Mouse (Mus musculus) stomach, postnatal 0 days (tissue): ENCODE results near the gene Sdad1.

Source experiments
- CTCF ChIP-seq: IDR thresholded peaks from 2 replicates; pipeline ENCODE4 v1.5.1; 2016; ENCODE audit warnings: antibody characterized with exemption, low read depth, mild to moderate bottlenecking, moderate library complexity
- EP300 ChIP-seq: optimal IDR thresholded peaks from 2 replicates; pipeline ENCODE3; 2016; ENCODE audit warnings: antibody characterized with exemption

DNA sequence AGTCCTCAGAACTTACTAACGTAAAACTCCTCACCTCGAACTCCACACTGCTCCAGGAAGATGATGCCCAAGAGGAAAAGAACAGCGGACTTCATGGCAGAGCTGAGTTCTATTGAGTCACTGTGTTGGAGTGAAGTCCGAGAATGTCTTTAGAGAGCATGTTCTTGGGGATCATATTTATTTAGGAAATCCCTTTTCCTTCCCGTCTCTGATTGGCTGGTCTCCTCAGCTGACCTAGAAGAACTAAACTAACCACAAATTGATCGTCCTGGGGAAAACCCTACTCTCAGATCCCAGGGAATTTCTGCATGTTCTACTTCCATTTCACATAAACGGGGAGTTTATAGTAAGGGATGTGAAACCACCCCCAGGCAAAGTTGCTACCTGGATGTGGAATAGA lies 17.6 kb upstream of the Sdad1 start, which contains the start of gene Cxcl9:
- TF ChIP-seq CTCF (no peak), EP300 (no peak)
